Mouse (Mus musculus): ENCODE data around the gene Slc34a2.

Slc34a2 gene

DNA sequence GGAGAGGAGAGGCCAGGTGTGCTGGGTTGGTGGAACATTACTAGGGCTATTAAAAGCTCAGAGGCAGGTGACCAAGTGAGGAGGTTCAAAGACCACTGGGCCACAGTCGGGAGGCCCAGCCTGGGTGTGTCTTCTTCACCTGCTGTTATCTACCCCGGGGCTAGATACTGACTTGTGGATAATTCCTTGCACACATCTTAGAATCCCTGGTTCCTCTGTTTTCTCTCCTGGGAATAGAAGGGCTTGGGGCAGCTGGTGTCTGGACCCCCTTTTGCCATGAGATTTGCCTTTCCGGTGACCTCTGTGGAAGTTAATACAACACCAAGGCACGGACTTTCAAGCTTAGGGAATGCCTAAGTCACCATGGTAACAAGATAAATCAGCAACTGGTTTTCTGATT is 72.3 kb downstream of the Slc34a2 start:
- in situ Hi-C loops (cut with MboI) = no loop called here

DNA sequence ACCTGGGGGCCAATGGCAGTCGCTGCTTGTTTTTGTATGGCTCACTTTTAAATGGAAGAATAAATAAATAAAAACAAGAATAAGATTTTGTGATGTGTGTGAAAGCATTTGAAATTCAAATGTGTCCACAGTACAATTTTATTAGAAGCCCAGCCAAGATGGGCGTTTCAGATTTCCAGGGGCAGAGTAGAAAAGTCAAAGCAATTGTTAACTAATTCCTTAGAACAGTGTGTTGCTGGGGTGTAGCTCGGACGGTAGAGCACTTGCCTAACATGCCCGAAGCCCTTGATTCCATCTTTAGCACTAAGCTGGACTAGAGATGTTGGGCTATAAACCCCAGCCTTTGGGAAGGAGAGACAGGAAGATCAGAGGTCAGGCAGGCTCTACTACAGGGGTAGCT is 73.2 kb downstream of the Slc34a2 start:
- in situ Hi-C loops (cut with MboI) = no loop called here

DNA sequence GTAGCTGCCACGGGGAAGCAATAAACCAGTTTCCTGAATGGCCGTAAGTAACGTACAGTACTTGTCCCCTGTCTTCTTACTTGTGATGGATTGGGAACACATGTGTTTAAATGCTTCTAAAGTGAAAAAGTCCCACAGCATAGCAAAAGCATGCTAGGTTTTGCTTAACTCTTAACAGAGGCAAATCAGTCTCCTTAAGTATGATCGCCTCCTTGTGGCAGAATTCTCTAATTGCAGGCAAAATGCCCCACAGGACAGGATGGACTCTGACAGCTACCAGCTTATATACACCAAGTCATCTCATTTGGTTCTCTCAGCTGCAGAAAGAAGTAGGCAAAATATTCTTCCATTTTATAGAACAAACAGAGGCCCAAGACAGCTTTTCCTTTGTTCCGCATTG is 75.1 kb downstream of the Slc34a2 start:
- in situ Hi-C loops (cut with MboI) = no loop called here

DNA sequence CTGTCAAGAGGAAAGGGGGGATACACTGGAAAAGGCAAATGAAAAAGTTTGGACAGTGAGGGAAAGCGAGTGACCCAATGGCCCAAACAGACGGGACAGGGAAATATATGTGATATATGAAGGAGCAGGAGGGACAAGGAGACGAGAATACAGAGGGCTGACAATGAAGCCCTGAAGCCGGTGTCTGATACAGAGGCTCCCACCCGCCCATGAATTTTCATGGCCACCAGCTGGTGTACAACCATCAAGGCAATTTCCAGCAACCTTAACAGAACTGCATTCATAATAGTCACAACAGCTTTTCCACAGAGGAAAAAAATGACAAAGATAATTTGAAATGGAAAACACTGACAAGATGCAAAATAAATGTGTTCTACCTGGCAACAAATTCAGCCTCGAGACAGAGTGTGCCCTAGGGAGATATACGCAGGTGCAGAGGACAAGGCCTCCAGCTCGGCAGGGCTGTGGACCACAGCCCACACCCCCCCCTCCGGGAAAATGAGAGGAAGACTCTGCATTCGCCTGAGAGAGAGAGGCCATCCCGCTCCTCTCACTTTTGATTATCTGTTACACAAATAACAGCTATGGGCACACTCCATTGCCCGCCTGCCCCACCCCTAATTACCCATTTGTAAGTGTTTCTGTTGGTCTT is 76.9 kb downstream of the Slc34a2 start:
- in situ Hi-C loops (cut with MboI) = no loop called here

DNA sequence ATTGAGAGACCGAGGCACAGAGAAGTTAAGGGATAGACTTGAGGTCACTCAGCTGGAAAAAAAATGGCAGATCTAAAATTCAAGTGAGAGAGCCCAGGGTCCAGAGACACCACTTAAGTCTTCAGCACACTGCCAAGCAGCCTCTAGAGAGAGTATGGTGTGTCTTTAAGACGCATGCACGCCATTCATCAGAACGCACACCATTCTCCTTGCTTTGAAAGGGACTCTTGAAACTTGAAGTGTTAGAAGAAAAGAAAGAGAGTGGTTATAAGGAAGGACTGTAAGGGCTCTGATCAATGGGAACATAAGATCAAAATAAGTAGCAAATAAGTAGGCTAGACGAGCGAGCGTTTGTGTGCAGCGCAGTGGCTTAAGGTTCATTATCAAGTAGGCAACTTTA is 80.3 kb downstream of the Slc34a2 start:
- in situ Hi-C loops (cut with MboI) = no loop called here

DNA sequence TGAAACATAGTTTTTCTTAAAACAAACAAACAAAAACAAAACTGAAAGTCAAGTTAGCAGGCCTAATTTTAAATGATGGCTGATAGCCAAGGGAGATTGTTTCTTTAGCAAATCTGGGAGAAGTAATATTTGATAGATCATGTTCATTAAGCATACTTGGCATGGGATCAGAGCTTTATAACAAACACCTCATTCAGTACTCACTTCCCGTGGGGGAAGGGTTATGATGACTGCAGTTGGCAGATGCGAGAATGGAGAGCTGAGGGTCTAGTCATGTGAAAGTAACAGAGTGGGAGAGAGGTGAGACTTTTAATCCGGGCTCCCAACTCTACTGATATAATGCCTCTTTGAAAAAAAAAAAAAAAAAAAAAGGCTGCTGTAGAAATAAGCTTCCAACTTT is 81.8 kb downstream of the Slc34a2 start:
- in situ Hi-C loops (cut with MboI) = no loop called here

Measured in mature B cell (primary cell).